In the genomic region with DNA sequence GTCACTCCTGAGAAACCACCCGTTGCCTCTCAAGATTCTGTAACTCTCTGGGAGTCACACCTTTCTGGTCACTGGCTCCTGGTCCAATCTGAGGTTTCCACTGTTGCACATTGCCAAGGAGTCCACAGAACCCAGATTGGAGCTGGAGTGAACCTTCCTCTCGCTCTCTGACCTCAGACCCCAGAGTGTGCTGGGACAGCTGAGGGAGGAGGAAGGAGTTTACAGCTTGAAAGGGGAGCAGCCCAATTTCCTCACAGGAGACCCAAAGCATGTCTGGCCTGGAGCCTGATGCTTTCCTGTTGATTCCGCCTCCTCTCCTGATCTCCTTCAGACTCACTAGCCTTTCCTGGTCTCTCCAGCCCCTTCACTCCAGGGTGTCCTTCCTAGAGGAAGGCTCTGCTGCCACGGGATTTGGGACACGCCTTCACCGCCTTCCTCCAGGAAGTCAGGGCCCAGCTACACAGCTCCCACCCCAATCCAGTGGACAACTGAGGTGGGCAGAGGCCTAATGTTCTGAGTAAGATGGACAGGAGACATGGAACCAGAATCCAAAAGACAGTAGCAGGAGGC, we compare ENCODE assay signal across 19 mouse cellular contexts. TPM values are rescaled to one million over a fixed set of nuclear protein-coding genes. Genes with fewer than 3 reads are reported as not detected.
DNase-seq lines count a peak whose midpoint lies in the region; ATAC-seq and TF ChIP-seq lines count a peak whose summit lies in the region.
"Had no signal": no experiment of that assay in that cellular context is flagged by ENCODE, and none has a peak within 500 bp of the region (broad histone marks: within the 10 kb centered on the region; RNA-seq: fewer than 3 reads in every experiment).

No protein-coding gene starts in this region.

- no peak overlapping the region for H3K4me2 ChIP-seq in hindbrain, embryonic 14.5 days (replicated peaks)
- H3K4me2 ChIP-seq in hindbrain, postnatal 0 days (ENCODE audit: low read depth, low read length): no peak overlapping the region
- H3K4me2 ChIP-seq: embryonic facial prominence, embryonic 13.5 days; forebrain, embryonic 12.5 days; limb, embryonic 12.5 days; midbrain, embryonic 12.5 days had no signal

- no peak overlapping the region for H3K4me3 ChIP-seq in hindbrain, embryonic 14.5 days (replicated peaks; ENCODE audit: low read length)
- H3K4me3 ChIP-seq in hindbrain, postnatal 0 days (ENCODE audit: low read length): no peak overlapping the region
- no peak overlapping the region for H3K4me3 ChIP-seq in lung, adult 2 months (replicated peaks; ENCODE audit: extremely low read depth, low read depth, low read length)
- H3K4me3 ChIP-seq in olfactory bulb, adult 2 months (ENCODE audit: insufficient read depth, low read depth, low read length): no peak overlapping the region
- no peak overlapping the region for H3K4me3 ChIP-seq in cerebellum, adult 2 months (replicated peaks; ENCODE audit: insufficient read depth, low read depth, low read length)
- H3K4me3 ChIP-seq: embryonic facial prominence, embryonic 13.5 days; forebrain, embryonic 12.5 days; limb, embryonic 12.5 days; midbrain, embryonic 12.5 days had no signal

- H3K4me1 ChIP-seq in hindbrain, embryonic 14.5 days (replicated peaks; ENCODE audit: control insufficient read depth, insufficient read depth, low read length): no peaks in the 10 kb centered on the region; the same call in none of the 2 replicates
- peaks cover 5% of the 10 kb centered on the region; the same call in 1 of the 2 replicates for H3K4me1 ChIP-seq in hindbrain, postnatal 0 days (ENCODE audit: insufficient read depth, low read length)
- H3K4me1 ChIP-seq in lung, adult 2 months (ENCODE audit: control insufficient read depth, insufficient read depth, low read length): no peaks in the 10 kb centered on the region
- H3K4me1 ChIP-seq in olfactory bulb, adult 2 months (ENCODE audit: control insufficient read depth, insufficient read depth, low read length): peaks cover 49% of the 10 kb centered on the region
- no peaks in the 10 kb centered on the region; the same call in 1 of the 2 replicates for H3K4me1 ChIP-seq in cerebellum, adult 2 months (ENCODE audit: control insufficient read depth, insufficient read depth, low read length)

- DNase-seq in hindbrain, embryonic 14.5 days (ENCODE audit: low spot score): no peak
- no peak for DNase-seq in hindbrain, postnatal 0 days (ENCODE audit: low spot score)
- DNase-seq in lung, adult 18-20 months: peak; percentile 11 to 34
- DNase-seq in lung, adult 2 months: no peak
- DNase-seq in kidney, postnatal 36 days: peak; percentile 24 to 48
- no peak for DNase-seq in cerebellum, adult 2 months
- DNase-seq: adrenal gland, postnatal 14 days; cerebellum, postnatal 25 days; liver, postnatal 0 days; right cerebral cortex, postnatal 14 days; thymus, adult 18-20 months had no signal

- no peak for TF ChIP-seq POLR2A in lung, adult 2 months (IDR thresholded peaks at IDR 0.05; ENCODE audit: borderline replicate concordance, extremely low read depth, low read depth, low read length)
- no peak for TF ChIP-seq POLR2A in olfactory bulb, adult 2 months (IDR thresholded peaks at IDR 0.05; ENCODE audit: insufficient read depth, low read depth, low read length)
- no peak for TF ChIP-seq POLR2A in cerebellum, adult 2 months (IDR thresholded peaks at IDR 0.05; ENCODE audit: borderline replicate concordance, insufficient read depth, low read length)

- H3K9ac ChIP-seq in hindbrain, embryonic 14.5 days: no peak overlapping the region
- no peak overlapping the region for H3K9ac ChIP-seq in hindbrain, postnatal 0 days (replicated peaks; ENCODE audit: low read length)
- H3K9ac ChIP-seq: embryonic facial prominence, embryonic 13.5 days; forebrain, embryonic 12.5 days; limb, embryonic 12.5 days; liver, postnatal 0 days; midbrain, embryonic 12.5 days had no signal

- TF ChIP-seq CTCF in hindbrain, postnatal 0 days (IDR thresholded peaks at IDR 0.05; ENCODE audit: low read depth): no peak
- no peak for TF ChIP-seq CTCF in lung, adult 2 months (IDR thresholded peaks at IDR 0.05; ENCODE audit: insufficient read depth, low read length)
- TF ChIP-seq CTCF in olfactory bulb, adult 2 months (IDR thresholded peaks at IDR 0.05; ENCODE audit: insufficient read depth, low read depth, low read length): no peak
- no peak for TF ChIP-seq CTCF in cerebellum, adult 2 months (IDR thresholded peaks at IDR 0.05; ENCODE audit: borderline replicate concordance, insufficient read depth, low read depth, low read length)

- H3K9me3 ChIP-seq in hindbrain, embryonic 14.5 days (ENCODE audit: control insufficient read depth, low read length): no peaks in the 10 kb centered on the region
- H3K9me3 ChIP-seq in hindbrain, postnatal 0 days (ENCODE audit: low read length): no peaks in the 10 kb centered on the region
- H3K9me3 ChIP-seq: embryonic facial prominence, embryonic 13.5 days; forebrain, embryonic 12.5 days; G1E; limb, embryonic 12.5 days; midbrain, embryonic 12.5 days had no signal

- H3K27me3 ChIP-seq in hindbrain, embryonic 14.5 days (ENCODE audit: control insufficient read depth, insufficient read depth, low read length): peaks cover 7% of the 10 kb centered on the region; the same call in 1 of the 2 replicates
- H3K27me3 ChIP-seq in hindbrain, postnatal 0 days (ENCODE audit: insufficient read depth, low read length): no peaks in the 10 kb centered on the region
- no peaks in the 10 kb centered on the region for H3K27me3 ChIP-seq in cerebellum, adult 2 months (ENCODE audit: control insufficient read depth, insufficient read depth, low read length)

- 79% methylated on average over 6 of the region's 6 CpGs for WGBS in hindbrain, embryonic 14.5 days
- WGBS in hindbrain, postnatal 0 days: 80% methylated on average over 6 of the region's 6 CpGs
- 46% methylated on average over 6 of the region's 6 CpGs for WGBS in lung, adult 2 months
- WGBS in olfactory bulb, adult 2 months: 85% methylated on average over 6 of the region's 6 CpGs
- WGBS in cerebellum, adult 2 months: 88% methylated on average over 6 of the region's 6 CpGs

- H3K36me3 ChIP-seq in hindbrain, embryonic 14.5 days (replicated peaks; ENCODE audit: control insufficient read depth, insufficient read depth): no peaks in the 10 kb centered on the region
- H3K36me3 ChIP-seq in hindbrain, postnatal 0 days (ENCODE audit: insufficient read depth, low read length): no peaks in the 10 kb centered on the region
- H3K36me3 ChIP-seq: embryonic facial prominence, embryonic 13.5 days; forebrain, embryonic 12.5 days; G1E; limb, embryonic 12.5 days; midbrain, embryonic 12.5 days had no signal

- ATAC-seq in hindbrain, embryonic 14.5 days (ENCODE audit: low FRiP score): no peak
- no peak for ATAC-seq in hindbrain, postnatal 0 days
- ATAC-seq in cerebellum, adult (ENCODE audit: insufficient number of reproducible peaks, low FRiP score, low TSS enrichment): no peak
- ATAC-seq: liver, postnatal 0 days had no signal

- peak overlapping the region; percentile 41; the same call in 1 of the 2 replicates for H3K27ac ChIP-seq in hindbrain, embryonic 14.5 days
- no peak overlapping the region for H3K27ac ChIP-seq in hindbrain, postnatal 0 days
- 0 out of 2 replicates have a peak overlapping the region, but pooled peaks have one; percentile 9 for H3K27ac ChIP-seq in olfactory bulb, adult 2 months (ENCODE audit: insufficient read depth, low read depth, low read length)
- H3K27ac ChIP-seq in cerebellum, adult 2 months (ENCODE audit: insufficient read depth, low read length): no peak overlapping the region
- H3K27ac ChIP-seq: embryonic facial prominence, embryonic 13.5 days; forebrain, embryonic 12.5 days; kidney, postnatal 0 days; limb, embryonic 12.5 days; midbrain, embryonic 12.5 days had no signal

RNA-seq across cellular contexts. Expression of gene A530016L24Rik, which starts 33.0 kb away (rescaled TPM):
- polyA plus RNA-seq in hindbrain, embryonic 14.5 days (2014; fragmentation: Nextera tagmentation; extraction: Ambion mirVana): 0.18 and 0.19 TPM in 2 replicates
- not detected in 2 replicates for total RNA-seq in hindbrain, postnatal 0 days (2014; rRNA removed)
- polyA plus RNA-seq in hindbrain, postnatal 0 days (2015; fragmentation: Nextera tagmentation; extraction: Ambion mirVana): 0.11 TPM in 1 of 2 replicates, not detected in the other
- 9.5 and 11.6 TPM in 2 replicates for polyA plus RNA-seq in lung, adult 2 months (2012; rRNA removed)
- not detected in 2 replicates for polyA plus RNA-seq in olfactory bulb, adult 2 months (2012; ENCODE audit: insufficient read depth, insufficient read length, low replicate concordance, missing spikeins)
- polyA plus RNA-seq in cerebellum, adult 2 months (2012; rRNA removed): 0.08 TPM in 1 of 2 replicates, not detected in the other
- polyA plus RNA-seq: forebrain, embryonic 12.5 days; G1E; limb, embryonic 12.5 days; liver, postnatal 0 days; midbrain, embryonic 12.5 days had no signal

Comparison
In these comparisons a context has a peak if more than half of its experiments do, and no peak if none do; other contexts are left out.
1. DNase-seq: peak in lung, adult 18-20 months (2 of 2) and kidney, postnatal 36 days (2 of 2); none in hindbrain, embryonic 14.5 days (single experiment), hindbrain, postnatal 0 days (single experiment), lung, adult 2 months (single experiment) and cerebellum, adult 2 months (0 of 2).
2. H3K27ac ChIP-seq: peak in hindbrain, embryonic 14.5 days (single experiment) and olfactory bulb, adult 2 months (single experiment); none in hindbrain, postnatal 0 days (single experiment) and cerebellum, adult 2 months (single experiment).